Mouse (Mus musculus) hindbrain, embryonic 10.5 days (tissue): ENCODE data around the gene Slc36a4. TPM values are rescaled to one million over a fixed set of nuclear protein-coding genes. Genes with fewer than 3 reads are reported as not detected.

Source experiments
- DNase-seq: peaks from one replicate; pipeline ENCODE4 v3.0.0-alpha.2; 2017; ENCODE audit warnings: low spot score
- H3K27ac ChIP-seq: fragments of 300-500 bp; sonication (generic); 2 replicates; pipeline ENCODE4 v1.5.1; 2016; ENCODE audit warnings: mild to moderate bottlenecking, moderate library complexity
- H3K27me3 ChIP-seq: fragments of 300-500 bp; sonication (generic); 2 replicates; pipeline ENCODE4 v1.6.1; 2016; ENCODE audit warnings: mild to moderate bottlenecking; ENCODE audit not compliant: poor library complexity, insufficient read depth, severe bottlenecking
- H3K36me3 ChIP-seq: fragments of 300-500 bp; sonication (generic); 2 replicates; pipeline ENCODE4 v1.6.1; 2016; ENCODE audit warnings: mild to moderate bottlenecking, moderate library complexity
- H3K4me1 ChIP-seq: fragments of 300-500 bp; sonication (generic); replicated peaks from 2 replicates; pipeline ENCODE4 v1.6.1; 2016; ENCODE audit warnings: mild to moderate bottlenecking
- H3K4me3 ChIP-seq: fragments of 300-500 bp; sonication (generic); 2 replicates; pipeline ENCODE4 v1.5.1; 2016; ENCODE audit warnings: mild to moderate bottlenecking, moderate library complexity
- H3K9me3 ChIP-seq: fragments of 300-500 bp; sonication (generic); 2 replicates; pipeline ENCODE4 v1.6.1; 2016; ENCODE audit warnings: mild to moderate bottlenecking, moderate library complexity
- WGBS: fragments of 180-500 bp; shearing (Covaris S2); methylation state at CpG from one replicate; pipeline ENCODE4 v1.1.7; 2016; 5-methylcytosine and 5-hydroxymethylcytosine counted together
- polyA plus RNA-seq: library from polyadenylated mRNA; unstranded; fragments of >200 nt; fragmentation: Nextera tagmentation; extraction: Ambion mirVana; gene quantifications from 2 replicates; pipeline ENCODE4 v1.2.1, GENCODE M21; 2016

Gene Slc36a4
- polyA plus RNA-seq, 1 experiment from 2014 or later = 12.4 TPM

DNA sequence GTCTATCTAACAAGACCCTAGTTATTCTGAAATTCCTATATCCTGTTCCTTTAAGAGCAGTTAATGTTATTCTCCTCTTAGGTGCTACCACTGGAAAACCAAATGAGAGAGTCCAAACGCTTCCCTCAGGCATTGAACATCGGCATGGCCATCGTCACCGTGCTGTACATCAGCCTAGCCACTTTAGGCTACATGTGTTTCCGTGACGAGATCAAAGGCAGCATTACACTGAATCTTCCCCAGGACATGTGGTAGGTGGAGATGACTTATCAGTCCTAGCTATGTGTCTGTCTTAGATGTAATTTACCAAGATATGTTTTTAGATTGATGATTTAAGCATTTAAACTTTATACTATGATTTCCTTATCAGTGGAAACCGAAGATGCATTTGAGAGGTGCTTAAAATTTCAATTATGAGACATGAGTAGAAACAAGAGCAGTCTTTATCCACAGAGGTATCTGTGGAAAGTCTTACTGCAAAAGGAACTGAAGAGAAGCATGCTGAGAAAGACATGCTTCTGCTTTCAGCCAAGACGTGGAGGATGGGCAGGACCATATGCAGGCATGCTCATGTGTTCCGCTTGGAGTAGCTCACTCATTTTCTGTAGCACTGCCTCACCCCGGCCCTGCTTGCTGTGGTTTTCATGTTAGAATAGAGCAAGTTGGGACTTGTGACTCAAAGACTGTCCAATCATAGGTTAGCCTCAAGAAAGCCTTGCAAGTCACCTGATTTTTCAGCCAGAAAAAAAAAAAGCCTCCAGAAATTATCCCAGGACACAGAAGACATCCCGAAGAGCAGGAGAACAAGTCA is 24.7 kb downstream of the Slc36a4 start:
- H3K36me3 ChIP-seq = peaks cover 79% of the 10 kb centered on the region
- no peaks in the 10 kb centered on the region; the same call in 1 of the 2 replicates for H3K27me3 ChIP-seq
- no peak overlapping the region for H3K27ac ChIP-seq
- 87% methylated on average over 11 of the region's 11 CpGs for WGBS
- DNase-seq = no peak
- peaks cover 6% of the 10 kb centered on the region for H3K9me3 ChIP-seq
- no peak overlapping the region for H3K4me3 ChIP-seq
- H3K4me1 ChIP-seq = peaks cover 26% of the 10 kb centered on the region

DNA sequence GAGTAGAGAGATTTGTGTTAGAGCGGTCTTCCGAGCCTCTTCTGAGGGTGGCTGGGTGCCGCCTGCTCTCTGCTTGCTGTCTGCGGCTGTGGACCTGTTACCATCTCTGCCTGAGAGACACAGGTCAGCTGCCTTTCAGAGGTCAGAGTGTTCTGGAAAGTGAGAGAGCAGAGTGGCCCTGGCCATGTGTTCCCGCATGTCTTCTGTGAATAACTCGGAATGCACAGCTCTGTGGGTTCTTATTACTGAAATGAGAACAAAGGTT is 25.3 kb downstream of the Slc36a4 start:
- 89% methylated on average over 6 of the region's 6 CpGs for WGBS
- Histone ChIP-seq H3K36me3 (peaks cover 79% of the 10 kb centered on the region), H3K27me3 (no peaks in the 10 kb centered on the region; the same call in 1 of the 2 replicates), H3K4me3 (no peak overlapping the region), H3K9me3 (peaks cover 6% of the 10 kb centered on the region), H3K27ac (no peak overlapping the region), H3K4me1 (peaks cover 26% of the 10 kb centered on the region)
- no peak for DNase-seq

DNA sequence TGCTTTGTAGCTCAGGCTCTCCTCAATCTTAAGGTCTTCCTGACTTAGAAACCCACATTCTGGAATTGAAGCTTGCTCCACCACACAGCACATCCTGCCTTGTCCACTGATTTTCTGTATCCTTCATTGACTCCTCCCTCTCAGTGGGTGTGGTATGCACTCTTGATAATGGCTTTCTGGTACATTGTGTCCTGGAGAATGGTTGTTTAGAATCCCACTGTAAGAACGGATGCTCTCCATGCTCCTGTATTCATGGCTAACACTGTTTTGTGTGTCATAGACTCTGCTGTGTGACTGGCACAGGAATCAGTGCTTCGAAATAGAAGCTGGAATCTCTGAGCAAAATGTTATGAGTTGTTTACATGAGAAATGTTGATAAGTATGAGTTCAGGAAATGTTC is 28.0 kb downstream of the Slc36a4 start:
- WGBS = 83% methylated on average over 2 of the region's 2 CpGs
- DNase-seq = no peak
- peaks cover 7% of the 10 kb centered on the region for H3K4me1 ChIP-seq
- no peak overlapping the region for H3K4me3 ChIP-seq
- peaks cover 69% of the 10 kb centered on the region for H3K36me3 ChIP-seq
- no peaks in the 10 kb centered on the region; the same call in 1 of the 2 replicates for H3K27me3 ChIP-seq
- no peak overlapping the region for H3K27ac ChIP-seq
- peaks cover 6% of the 10 kb centered on the region for H3K9me3 ChIP-seq

DNA sequence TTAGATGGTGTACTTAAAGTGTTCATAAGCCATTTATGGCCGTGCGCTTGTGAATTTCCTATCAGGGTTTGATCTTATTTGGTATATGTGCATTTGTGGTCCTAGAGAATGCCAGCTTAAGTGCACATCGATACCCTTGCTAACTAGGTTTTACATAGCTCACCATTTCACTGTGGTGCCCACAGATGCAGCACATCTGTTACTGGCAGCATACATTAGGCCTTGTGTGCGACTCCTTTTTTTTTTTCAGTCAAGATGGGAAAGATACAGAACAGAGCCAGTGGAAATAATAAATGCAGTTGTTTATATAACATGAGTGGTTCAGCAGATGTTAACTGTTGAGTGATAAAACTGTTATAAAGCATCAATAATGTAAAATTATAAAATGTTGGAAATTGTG is 31.9 kb downstream of the Slc36a4 start:
- Histone ChIP-seq H3K4me1 (peaks cover 8% of the 10 kb centered on the region), H3K9me3 (peaks cover 6% of the 10 kb centered on the region), H3K4me3 (no peak overlapping the region), H3K36me3 (peaks cover 36% of the 10 kb centered on the region), H3K27me3 (peaks cover 13% of the 10 kb centered on the region; the same call in 1 of the 2 replicates), H3K27ac (no peak overlapping the region)
- DNase-seq = no peak
- 92% methylated on average over 4 of the region's 4 CpGs for WGBS

DNA sequence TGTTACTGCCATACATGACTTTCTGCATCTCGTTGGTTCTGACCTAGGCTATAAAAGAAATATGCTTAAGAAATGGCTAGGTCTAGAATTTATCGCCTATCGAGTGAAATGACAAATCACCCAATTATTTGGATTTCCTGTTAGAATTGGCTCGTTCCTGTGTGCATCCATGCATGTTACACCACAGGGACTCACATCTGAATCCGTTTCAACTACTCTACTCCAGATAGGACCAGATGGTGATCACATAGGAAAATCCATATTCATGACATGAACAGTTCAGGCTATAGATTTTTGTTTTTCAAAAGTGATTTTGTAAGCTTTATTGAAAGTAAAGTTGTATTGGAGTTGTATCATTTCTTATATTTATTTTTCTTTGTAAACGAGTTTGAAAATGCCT is 32.4 kb downstream of the Slc36a4 start:
- WGBS = 73% methylated on average over 6 of the region's 6 CpGs
- Histone ChIP-seq H3K27me3 (peaks cover 13% of the 10 kb centered on the region; the same call in 1 of the 2 replicates), H3K4me3 (no peak overlapping the region), H3K9me3 (peaks cover 6% of the 10 kb centered on the region), H3K36me3 (peaks cover 31% of the 10 kb centered on the region), H3K4me1 (peaks cover 13% of the 10 kb centered on the region), H3K27ac (no peak overlapping the region)
- DNase-seq = no peak

DNA sequence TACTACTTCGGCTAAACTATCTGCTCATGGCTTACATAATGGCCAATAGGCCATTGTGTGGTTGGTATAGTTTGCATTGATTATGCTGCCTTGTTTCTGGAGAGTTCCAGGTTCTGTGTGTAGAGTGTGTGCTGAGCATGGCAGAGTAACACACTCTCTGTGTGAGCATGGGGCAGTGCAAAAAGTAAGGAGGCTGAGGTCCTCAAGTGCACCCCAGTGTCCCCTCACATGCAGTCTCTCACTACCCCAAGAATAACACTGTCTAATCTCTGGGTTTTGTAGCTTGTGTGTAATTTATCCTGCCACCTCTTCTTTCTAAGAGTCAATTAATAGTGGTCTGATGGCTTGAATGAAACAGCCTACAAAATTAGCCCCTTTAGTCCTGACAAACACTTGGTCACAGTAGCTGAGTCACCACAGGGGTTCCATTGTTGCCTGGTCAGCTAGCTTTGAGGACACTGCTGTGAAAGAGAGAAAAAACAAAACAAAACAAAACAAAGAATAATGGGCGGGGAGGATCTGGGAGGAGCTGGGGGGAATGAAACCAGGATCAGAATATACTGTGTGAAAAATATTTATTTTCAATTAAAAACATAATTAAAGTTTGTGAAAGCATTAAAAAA is 36.6 kb downstream of the Slc36a4 start:
- H3K36me3 ChIP-seq = no peaks in the 10 kb centered on the region
- H3K9me3 ChIP-seq = no peaks in the 10 kb centered on the region
- H3K4me1 ChIP-seq = peaks cover 19% of the 10 kb centered on the region
- DNase-seq = peak; percentile 36
- no peak overlapping the region for H3K4me3 ChIP-seq
- peaks cover 20% of the 10 kb centered on the region; the same call in 1 of the 2 replicates for H3K27me3 ChIP-seq
- H3K27ac ChIP-seq = no peak overlapping the region
- 40% methylated on average over 2 of the region's 2 CpGs for WGBS

DNA sequence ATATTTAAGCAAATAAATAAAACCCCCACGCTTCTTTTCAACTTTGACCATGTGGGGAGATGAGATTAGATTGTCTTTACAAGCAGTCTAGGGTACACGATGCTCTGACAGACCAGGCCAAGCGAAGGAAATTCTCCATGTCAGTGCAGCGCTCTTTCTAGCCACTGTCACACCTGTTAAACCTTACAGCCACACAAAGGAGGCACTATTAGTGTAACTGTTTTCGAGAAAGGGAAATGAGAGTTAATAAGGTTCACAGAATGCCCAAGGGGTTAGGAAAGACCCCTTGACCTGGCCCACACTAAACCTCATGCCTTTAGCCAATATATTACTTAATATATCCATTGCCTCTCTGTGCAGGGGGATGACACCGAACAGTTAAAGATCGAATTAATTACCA is 37.1 kb downstream of the Slc36a4 start:
- H3K36me3 ChIP-seq = no peaks in the 10 kb centered on the region
- H3K4me1 ChIP-seq = peaks cover 19% of the 10 kb centered on the region
- WGBS = 51% methylated on average over 7 of the region's 7 CpGs
- no peaks in the 10 kb centered on the region for H3K9me3 ChIP-seq
- no peak for DNase-seq
- peaks cover 20% of the 10 kb centered on the region; the same call in 1 of the 2 replicates for H3K27me3 ChIP-seq
- no peak overlapping the region for H3K4me3 ChIP-seq
- H3K27ac ChIP-seq = no peak overlapping the region

DNA sequence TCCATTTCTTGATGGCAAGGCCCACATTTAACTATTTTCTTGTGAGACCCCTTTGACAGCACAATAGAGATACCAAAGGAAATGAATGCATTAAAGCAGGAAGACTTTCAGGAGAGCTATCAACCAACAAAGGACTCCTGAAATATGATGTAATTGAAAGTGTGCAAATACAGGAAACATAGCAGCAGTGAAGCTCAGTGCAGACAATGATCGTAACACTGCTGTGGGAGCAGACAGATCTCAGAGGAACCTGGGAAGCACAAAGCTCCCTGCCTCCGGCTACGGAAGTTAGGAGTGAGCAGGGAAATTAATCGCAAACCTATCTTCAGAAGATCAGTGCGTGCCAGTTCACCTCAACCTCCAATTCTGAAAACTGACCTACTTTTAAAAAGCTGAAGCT is 38.8 kb downstream of the Slc36a4 start:
- Histone ChIP-seq H3K4me1 (peaks cover 19% of the 10 kb centered on the region), H3K27ac (no peak overlapping the region), H3K4me3 (no peak overlapping the region), H3K36me3 (no peaks in the 10 kb centered on the region), H3K9me3 (no peaks in the 10 kb centered on the region), H3K27me3 (peaks cover 20% of the 10 kb centered on the region; the same call in 1 of the 2 replicates)
- WGBS = 79% methylated on average over 5 of the region's 5 CpGs
- no peak for DNase-seq

DNA sequence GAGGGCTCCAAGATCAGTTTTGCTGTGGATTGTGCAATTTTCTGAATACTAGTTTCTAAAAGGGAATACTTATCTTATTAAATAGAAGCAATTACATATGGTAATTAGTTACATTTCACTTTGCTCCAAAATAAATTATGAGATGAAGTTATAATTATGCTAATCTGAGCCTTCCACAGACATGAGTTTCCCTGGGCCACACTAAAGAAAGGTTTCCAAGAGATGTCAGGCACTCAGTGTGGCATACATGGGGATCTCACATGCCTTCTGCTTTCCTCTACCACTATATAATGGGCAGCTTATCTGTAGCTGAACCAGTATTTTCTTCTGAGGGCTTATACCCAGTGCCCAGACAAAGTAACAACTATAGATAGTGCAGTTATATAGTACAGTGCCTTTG is 49.8 kb downstream of the Slc36a4 start:
- Histone ChIP-seq H3K9me3 (no peaks in the 10 kb centered on the region; the same call in 1 of the 2 replicates), H3K27me3 (no peaks in the 10 kb centered on the region), H3K27ac (no peak overlapping the region), H3K36me3 (no peaks in the 10 kb centered on the region), H3K4me3 (no peak overlapping the region), H3K4me1 (no peaks in the 10 kb centered on the region)
- no peak for DNase-seq

DNA sequence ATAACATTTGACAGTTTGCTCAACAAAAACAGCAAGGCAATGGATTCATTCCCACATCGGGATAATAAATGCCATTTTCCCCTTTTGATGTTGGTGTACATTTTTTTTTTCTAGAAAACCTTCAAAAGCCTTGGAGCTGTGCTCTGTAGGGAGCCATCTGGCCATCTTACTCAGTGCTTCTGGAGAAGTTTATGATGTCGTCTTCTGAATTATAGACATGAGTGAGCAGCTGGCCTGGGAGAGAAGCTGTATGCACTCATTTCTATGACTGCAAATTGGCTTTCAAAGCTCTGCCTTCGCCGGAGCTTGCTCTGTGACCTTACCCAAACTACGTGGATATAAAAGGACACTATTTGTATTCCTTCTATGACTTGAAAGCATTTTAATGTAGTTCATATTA is 56.8 kb downstream of the Slc36a4 start:
- 80% methylated on average over 5 of the region's 5 CpGs for WGBS
- no peaks in the 10 kb centered on the region for H3K36me3 ChIP-seq

DNA sequence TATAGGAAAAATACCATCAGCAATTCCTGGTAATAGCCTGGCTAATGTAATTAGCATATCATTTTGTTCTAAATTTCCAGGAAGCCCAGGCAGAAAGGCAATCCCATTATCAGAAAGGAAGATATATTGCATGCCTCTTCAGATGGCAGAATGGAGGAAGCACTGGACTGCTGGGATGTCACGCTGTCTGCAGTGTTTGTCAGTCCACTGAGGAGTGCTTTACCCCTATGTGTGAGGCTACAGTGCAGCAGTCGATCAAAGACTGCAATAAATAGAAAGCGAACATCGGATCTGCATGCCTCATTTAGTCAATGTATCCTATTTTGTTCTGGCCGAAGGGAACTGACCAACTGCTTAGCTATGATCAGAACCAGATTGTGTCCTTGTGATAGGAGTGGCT is 57.3 kb downstream of the Slc36a4 start:
- Histone ChIP-seq H3K9me3 (no peaks in the 10 kb centered on the region), H3K4me3 (no peak overlapping the region), H3K27me3 (peaks cover 4% of the 10 kb centered on the region; the same call in 1 of the 2 replicates), H3K4me1 (no peaks in the 10 kb centered on the region), H3K27ac (no peak overlapping the region), H3K36me3 (no peaks in the 10 kb centered on the region)
- 75% methylated on average over 5 of the region's 5 CpGs for WGBS
- no peak for DNase-seq

More for the DNA sequence above, 56.8 kb downstream of the Slc36a4 start:
- no peak for DNase-seq
- Histone ChIP-seq H3K27me3 (peaks cover 1% of the 10 kb centered on the region; the same call in 1 of the 2 replicates), H3K27ac (no peak overlapping the region), H3K4me3 (no peak overlapping the region), H3K4me1 (no peaks in the 10 kb centered on the region), H3K9me3 (no peaks in the 10 kb centered on the region)

DNA sequence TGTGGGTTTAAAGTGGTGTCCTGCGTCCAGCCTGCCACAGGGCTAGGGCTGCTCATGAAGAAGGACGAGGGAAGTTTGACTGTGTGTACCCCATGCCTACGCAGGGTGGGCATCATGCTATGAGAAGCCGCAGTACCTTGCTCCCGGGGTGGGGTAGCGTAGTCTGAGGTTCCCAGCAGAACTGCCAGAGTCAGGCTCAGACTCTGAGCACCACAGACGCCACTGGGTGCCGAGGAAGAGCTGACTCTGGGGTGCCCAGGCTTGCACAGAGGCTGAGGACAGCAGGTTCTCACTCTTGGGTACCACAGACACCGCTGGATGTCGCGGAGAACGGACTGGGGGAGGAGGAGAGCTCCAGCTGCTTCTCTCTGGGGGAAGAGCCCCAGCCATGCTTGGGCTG is 63.2 kb downstream of the Slc36a4 start:
- Histone ChIP-seq H3K9me3 (no peaks in the 10 kb centered on the region), H3K27me3 (peaks cover 4% of the 10 kb centered on the region; the same call in 1 of the 2 replicates), H3K4me3 (no peak overlapping the region), H3K27ac (peak overlapping the region; percentile 62; the same call in 1 of the 2 replicates), H3K36me3 (no peaks in the 10 kb centered on the region), H3K4me1 (0 out of 2 replicates have a peak, but pooled peaks cover 5% of the 10 kb centered on the region)
- no peak for DNase-seq
- 85% methylated on average over 12 of the region's 12 CpGs for WGBS

DNA sequence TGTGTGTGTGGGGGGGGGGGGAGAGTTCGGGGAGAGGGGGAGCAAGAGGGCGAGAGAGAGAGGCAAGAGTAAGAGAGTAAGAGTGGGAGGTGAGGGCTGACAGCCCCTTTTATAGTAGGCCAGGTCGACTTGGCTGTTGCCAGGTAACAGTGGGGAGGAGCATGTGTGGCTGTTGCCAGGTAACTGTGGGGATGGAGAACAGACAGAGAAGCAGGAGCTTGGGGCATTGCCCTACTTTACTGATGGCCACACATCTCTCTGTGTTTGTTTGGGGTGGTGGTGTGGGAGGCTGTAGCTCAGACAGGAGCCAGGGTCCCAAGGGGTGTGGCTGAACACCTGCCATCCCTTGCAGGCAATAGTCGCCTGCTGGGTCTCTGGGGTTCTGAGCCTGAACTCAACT is 63.9 kb downstream of the Slc36a4 start:
- 52% methylated on average over 4 of the region's 4 CpGs for WGBS
- H3K4me1 ChIP-seq = 0 out of 2 replicates have a peak, but pooled peaks cover 5% of the 10 kb centered on the region
- DNase-seq = no peak
- H3K9me3 ChIP-seq = no peaks in the 10 kb centered on the region
- H3K27me3 ChIP-seq = peaks cover 4% of the 10 kb centered on the region; the same call in 1 of the 2 replicates
- H3K27ac ChIP-seq = no peak overlapping the region
- no peak overlapping the region for H3K4me3 ChIP-seq
- H3K36me3 ChIP-seq = no peaks in the 10 kb centered on the region
